Mouse (Mus musculus) erythroblast, embryonic 14.5 days (primary cell): ENCODE results near the gene Fmn2.

Source experiments
- GATA1 ChIP-seq: IDR thresholded peaks from 2 replicates; pipeline ENCODE4 v1.6.1; 2012; ENCODE audit warnings: low read length, inconsistent platforms, mixed read lengths
- TAL1 ChIP-seq: IDR thresholded peaks from 3 replicates; pipeline ENCODE4 v1.6.1; 2012; ENCODE audit warnings: low read length, inconsistent platforms, mixed read lengths

GRCm38 (mm10) chr1:174617368-174617767 lies 115.7 kb downstream of the Fmn2 start:
- TF ChIP-seq GATA1 (no peak), TAL1 (no peak)
